Mouse (Mus musculus) limb, embryonic 12.5 days (tissue): Measurements from ENCODE around the gene Baiap2l1. TPM values are rescaled to one million over a fixed set of nuclear protein-coding genes. Genes with fewer than 3 reads are reported as not detected.
A peak's percentile ranks its signal among the peaks of the same experiment; 100 is the strongest.

ENCODE experiments used
- ATAC-seq: fragments of 200-750 bp; cut with Nextera tagmentation; 2 replicates; pipeline ENCODE4 v1.8.0; 2017; ENCODE audit warnings: low read depth, moderate TSS enrichment; ENCODE audit not compliant: insufficient number of reproducible peaks, insufficient read depth, low FRiP score, low TSS enrichment
- H3K27ac ChIP-seq: fragments of 300-500 bp; sonication (generic); 2 replicates; pipeline ENCODE4 v1.5.1; 2016; ENCODE audit warnings: mild to moderate bottlenecking, moderate library complexity
- H3K27me3 ChIP-seq: fragments of 300-500 bp; sonication (generic); 2 replicates; pipeline ENCODE4 v1.6.1; 2016; ENCODE audit warnings: mild to moderate bottlenecking, moderate library complexity
- H3K36me3 ChIP-seq: fragments of 300-500 bp; sonication (generic); 2 replicates; pipeline ENCODE4 v1.6.1; 2016; ENCODE audit warnings: mild to moderate bottlenecking, moderate library complexity
- H3K4me1 ChIP-seq: fragments of 300-500 bp; sonication (generic); replicated peaks from 2 replicates; pipeline ENCODE4 v1.6.1; 2016
- H3K4me2 ChIP-seq: fragments of 300-500 bp; sonication (generic); 2 replicates; pipeline ENCODE4 v1.6.1; 2016; ENCODE audit warnings: mild to moderate bottlenecking, moderate library complexity
- H3K4me3 ChIP-seq: fragments of 300-500 bp; sonication (generic); replicated peaks from 2 replicates; pipeline ENCODE4 v1.5.1; 2016; ENCODE audit warnings: mild to moderate bottlenecking
- H3K9ac ChIP-seq: fragments of 300-500 bp; sonication (generic); replicated peaks from 2 replicates; pipeline ENCODE4 v1.6.1; 2016; ENCODE audit warnings: mild to moderate bottlenecking, moderate library complexity
- H3K9me3 ChIP-seq: fragments of 300-500 bp; sonication (generic); 2 replicates; pipeline ENCODE4 v1.6.1; 2016; ENCODE audit warnings: mild to moderate bottlenecking, moderate library complexity
- WGBS: fragments of 180-500 bp; shearing (Covaris S2); methylation state at CpG from one replicate; pipeline ENCODE4 v1.1.7; 2016; 5-methylcytosine and 5-hydroxymethylcytosine counted together
- polyA plus RNA-seq: library from polyadenylated mRNA; unstranded; fragments of >200 nt; fragmentation: Nextera tagmentation; extraction: Ambion mirVana; gene quantifications from 2 replicates; pipeline ENCODE4 v1.2.1, GENCODE M21; 2016

Baiap2l1 gene
- polyA plus RNA-seq, 1 experiment from 2014 or later: 6.1 TPM

DNA sequence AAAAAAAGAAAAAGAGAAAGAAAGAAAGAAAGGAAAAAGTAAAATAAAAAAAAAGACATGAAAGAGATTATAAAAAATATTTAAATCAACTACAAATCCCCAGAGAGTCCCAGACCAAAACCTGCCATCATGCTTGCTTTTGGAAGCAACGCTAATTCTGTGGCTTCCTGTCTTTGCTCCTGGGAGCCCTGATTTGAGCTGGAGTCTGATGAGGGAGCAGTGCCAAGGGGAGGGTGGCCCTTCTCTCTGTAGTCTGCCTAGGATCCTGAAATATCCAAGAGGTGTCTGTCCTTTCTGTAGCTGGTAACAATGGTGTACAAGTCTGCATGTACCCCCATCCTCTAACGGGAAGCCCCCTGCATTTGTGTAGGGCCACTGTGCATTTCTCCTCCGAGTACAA is 86.8 kb downstream of the Baiap2l1 start:
- Histone ChIP-seq H3K4me2 (no peak overlapping the region), H3K27ac (no peak overlapping the region), H3K4me3 (no peak overlapping the region), H3K9me3 (no peaks in the 10 kb centered on the region), H3K27me3 (no peaks in the 10 kb centered on the region), H3K9ac (no peak overlapping the region), H3K36me3 (peaks cover 43% of the 10 kb centered on the region), H3K4me1 (no peaks in the 10 kb centered on the region)
- 83% methylated on average over 3 of the region's 3 CpGs for WGBS
- ATAC-seq: no peak

DNA sequence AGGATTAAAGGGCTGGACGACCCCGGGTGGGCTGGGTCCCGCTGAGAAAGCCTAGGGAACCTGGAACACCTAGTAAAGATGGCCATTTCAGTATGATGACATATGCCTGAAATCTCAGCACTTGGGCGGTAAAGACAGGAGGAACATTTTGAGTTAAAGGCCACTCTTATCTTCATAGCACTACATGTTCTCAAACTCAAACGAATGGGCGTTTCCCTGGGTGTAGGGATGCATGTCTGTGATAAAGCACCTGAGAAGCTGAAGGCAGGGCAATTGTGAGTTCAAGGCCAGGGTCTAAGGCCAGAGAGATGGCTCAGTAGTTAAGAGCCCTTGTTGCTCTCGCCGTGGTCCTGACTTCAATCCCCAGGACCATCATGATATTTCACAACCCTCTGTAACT is 87.5 kb downstream of the Baiap2l1 start:
- Histone ChIP-seq H3K27me3 (no peaks in the 10 kb centered on the region), H3K9ac (no peak overlapping the region), H3K4me2 (no peak overlapping the region), H3K36me3 (peaks cover 46% of the 10 kb centered on the region), H3K9me3 (no peaks in the 10 kb centered on the region), H3K27ac (no peak overlapping the region), H3K4me3 (no peak overlapping the region), H3K4me1 (no peaks in the 10 kb centered on the region)
- 93% methylated on average over 8 of the region's 8 CpGs for WGBS
- no peak for ATAC-seq

DNA sequence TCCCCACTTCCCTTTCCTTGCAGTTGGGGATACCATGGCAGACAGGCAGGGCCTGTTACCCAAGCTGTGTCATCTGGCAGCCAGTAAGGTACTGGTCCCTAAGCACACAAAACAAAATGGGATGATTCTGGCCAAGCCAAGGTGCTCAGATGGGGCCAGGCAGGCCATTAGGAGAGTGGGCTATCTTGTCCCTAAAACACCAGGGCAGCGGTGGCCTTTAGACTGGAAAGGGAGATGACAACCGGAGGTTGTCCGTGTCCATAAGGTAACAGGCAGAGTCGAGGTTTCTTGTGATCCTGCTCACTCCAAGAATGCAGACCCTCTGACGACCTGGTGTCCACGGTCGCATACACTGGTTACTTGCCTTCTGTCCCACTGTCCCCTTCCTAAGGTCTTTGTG is 88.0 kb downstream of the Baiap2l1 start:
- Histone ChIP-seq H3K27me3 (no peaks in the 10 kb centered on the region), H3K36me3 (peaks cover 49% of the 10 kb centered on the region), H3K9ac (no peak overlapping the region), H3K4me2 (no peak overlapping the region), H3K4me1 (no peaks in the 10 kb centered on the region), H3K9me3 (no peaks in the 10 kb centered on the region), H3K27ac (no peak overlapping the region), H3K4me3 (no peak overlapping the region)
- WGBS: 85% methylated on average over 7 of the region's 7 CpGs
- ATAC-seq: no peak

DNA sequence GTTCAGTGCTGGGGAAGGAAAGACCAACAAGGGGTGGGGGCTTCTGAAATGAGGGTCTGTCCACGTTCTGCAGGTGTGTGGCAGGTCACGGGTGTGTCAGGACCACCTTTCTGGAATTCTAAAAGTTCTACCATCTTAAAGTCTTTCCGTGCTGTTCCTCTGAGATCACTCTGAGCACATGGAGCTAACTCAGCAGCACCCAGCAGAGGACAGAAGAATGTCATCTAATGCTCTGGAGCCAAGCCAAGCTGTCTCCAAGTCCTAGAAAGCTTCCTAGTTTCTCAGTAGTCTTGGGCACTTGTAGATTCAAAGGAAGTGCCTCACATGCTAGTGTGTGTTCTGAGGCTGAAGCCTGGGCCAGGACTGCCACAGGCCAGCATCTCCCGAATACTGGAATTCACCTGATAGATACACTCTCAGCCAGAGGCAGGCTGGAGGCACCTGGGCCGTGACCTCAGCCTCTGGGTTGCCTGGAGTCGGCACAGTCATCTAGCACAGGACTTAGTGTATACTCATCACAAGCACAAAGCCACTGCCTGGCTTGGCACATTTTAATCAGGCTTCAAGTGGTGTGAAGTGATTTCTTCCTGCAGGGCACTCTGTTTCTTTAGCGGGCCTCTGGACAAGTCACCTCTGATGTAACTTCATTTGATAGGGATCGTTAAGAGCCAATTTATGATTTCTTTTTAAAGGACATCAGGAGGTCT is 90.2 kb downstream of the Baiap2l1 start:
- Histone ChIP-seq H3K9me3 (no peaks in the 10 kb centered on the region), H3K4me3 (no peak overlapping the region), H3K4me1 (no peaks in the 10 kb centered on the region; the same call in 1 of the 2 replicates), H3K27me3 (no peaks in the 10 kb centered on the region), H3K36me3 (peaks cover 66% of the 10 kb centered on the region), H3K9ac (no peak overlapping the region), H3K27ac (no peak overlapping the region), H3K4me2 (no peak overlapping the region)
- WGBS: 71% methylated on average over 8 of the region's 8 CpGs
- ATAC-seq: no peak

DNA sequence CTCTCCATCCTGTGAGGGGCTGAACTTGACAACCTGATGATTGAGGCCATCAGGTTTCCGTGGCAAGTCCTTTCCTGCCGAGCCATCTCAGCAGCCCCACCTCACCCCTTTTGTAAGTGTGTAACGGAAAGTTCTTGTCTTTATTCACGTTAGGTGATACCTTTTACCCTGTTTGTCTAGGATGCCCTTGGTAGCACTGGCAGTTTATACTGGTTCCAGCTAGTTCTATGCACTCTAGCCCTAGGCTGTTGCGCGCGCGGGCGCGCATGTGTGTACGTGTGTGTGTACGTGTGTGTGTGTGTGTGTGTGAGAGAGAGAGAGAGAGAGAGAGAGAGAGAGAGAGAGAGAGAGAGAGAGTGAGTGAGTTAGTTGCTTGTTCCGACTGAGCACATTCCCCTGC is 94.4 kb downstream of the Baiap2l1 start:
- ATAC-seq: no peak
- Histone ChIP-seq H3K9me3 (no peaks in the 10 kb centered on the region), H3K27me3 (no peaks in the 10 kb centered on the region), H3K4me2 (no peak overlapping the region), H3K4me1 (peaks cover 20% of the 10 kb centered on the region), H3K4me3 (no peak overlapping the region), H3K27ac (no peak overlapping the region), H3K36me3 (peaks cover 85% of the 10 kb centered on the region), H3K9ac (no peak overlapping the region)
- 90% methylated on average over 13 of the region's 13 CpGs for WGBS

DNA sequence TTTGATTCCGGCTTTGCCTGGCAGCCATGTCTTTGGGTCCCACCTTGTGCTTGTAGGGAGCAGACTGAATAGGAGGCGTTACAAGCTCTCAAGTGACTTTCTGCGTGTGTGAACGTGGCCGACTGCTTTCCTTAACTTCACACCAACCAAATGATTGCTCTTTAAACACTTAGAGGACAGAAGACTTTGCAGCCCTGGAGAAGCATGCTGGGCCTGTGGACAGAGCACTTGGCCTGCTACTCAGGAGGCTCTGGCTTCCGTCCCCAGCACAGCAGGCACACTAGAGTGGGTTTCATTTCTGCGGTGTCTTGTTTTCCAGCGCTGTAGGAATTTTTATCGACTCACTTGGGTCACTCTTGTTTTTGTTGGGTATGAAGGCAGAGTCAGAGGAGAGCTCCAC is 94.8 kb downstream of the Baiap2l1 start:
- Histone ChIP-seq H3K36me3 (peaks cover 85% of the 10 kb centered on the region), H3K27me3 (no peaks in the 10 kb centered on the region), H3K4me3 (no peak overlapping the region), H3K4me2 (no peak overlapping the region), H3K9ac (no peak overlapping the region), H3K27ac (no peak overlapping the region), H3K4me1 (peaks cover 24% of the 10 kb centered on the region), H3K9me3 (no peaks in the 10 kb centered on the region)
- no peak for ATAC-seq
- 77% methylated on average over 9 of the region's 9 CpGs for WGBS

DNA sequence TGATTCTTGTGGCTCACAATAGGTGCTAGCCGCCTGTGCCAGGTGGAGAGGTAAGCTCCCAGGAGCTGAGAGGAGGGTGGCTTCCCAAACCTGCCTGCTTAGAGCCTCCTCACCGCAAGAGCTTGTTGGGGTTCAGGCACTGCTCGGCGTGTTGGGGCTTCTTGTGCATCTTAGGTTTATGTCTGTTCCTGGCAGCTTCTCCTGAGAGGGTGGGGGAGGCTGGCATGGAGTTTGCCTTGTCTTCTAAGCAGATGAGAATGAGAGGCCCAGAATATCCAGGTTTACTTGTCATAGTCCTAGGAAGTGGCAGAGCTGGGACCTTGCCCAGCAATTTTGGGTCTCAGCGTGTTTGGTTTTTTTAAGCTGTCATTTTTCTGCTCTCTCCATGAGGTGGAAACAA is 96.1 kb downstream of the Baiap2l1 start:
- no peak for ATAC-seq
- no peaks in the 10 kb centered on the region for H3K27me3 ChIP-seq
- 91% methylated on average over 5 of the region's 5 CpGs for WGBS
- no peak overlapping the region for H3K4me2 ChIP-seq
- no peaks in the 10 kb centered on the region for H3K9me3 ChIP-seq
- H3K4me1 ChIP-seq: peaks cover 37% of the 10 kb centered on the region
- no peak overlapping the region for H3K27ac ChIP-seq
- H3K9ac ChIP-seq: no peak overlapping the region
- no peak overlapping the region for H3K4me3 ChIP-seq
- H3K36me3 ChIP-seq: peaks cover 76% of the 10 kb centered on the region

DNA sequence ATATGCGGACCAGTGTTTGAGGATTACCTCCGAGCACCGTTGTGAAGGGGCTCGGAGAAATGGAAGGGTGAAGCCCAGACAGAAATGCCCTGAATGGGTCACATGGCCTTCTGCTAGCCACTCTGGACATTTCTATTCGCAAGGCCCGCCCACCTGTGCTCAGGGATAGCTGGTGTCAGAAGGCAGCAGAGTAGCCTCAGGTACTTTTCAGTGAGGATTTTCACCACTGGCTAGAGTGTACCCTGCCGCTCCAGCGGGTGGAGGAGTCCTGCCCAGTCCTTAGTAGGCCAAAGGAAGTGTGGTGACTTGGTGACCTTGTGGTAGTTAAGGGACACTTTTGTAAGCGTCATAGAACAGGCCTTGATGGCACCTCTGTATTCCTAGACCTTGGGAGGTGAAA is 96.6 kb downstream of the Baiap2l1 start:
- no peak overlapping the region for H3K4me3 ChIP-seq
- no peak overlapping the region for H3K4me2 ChIP-seq
- 86% methylated on average over 9 of the region's 9 CpGs for WGBS
- peaks cover 41% of the 10 kb centered on the region for H3K4me1 ChIP-seq
- H3K27me3 ChIP-seq: no peaks in the 10 kb centered on the region
- H3K27ac ChIP-seq: no peak overlapping the region
- H3K9me3 ChIP-seq: no peaks in the 10 kb centered on the region
- no peak overlapping the region for H3K9ac ChIP-seq
- H3K36me3 ChIP-seq: peaks cover 70% of the 10 kb centered on the region
- ATAC-seq: no peak

DNA sequence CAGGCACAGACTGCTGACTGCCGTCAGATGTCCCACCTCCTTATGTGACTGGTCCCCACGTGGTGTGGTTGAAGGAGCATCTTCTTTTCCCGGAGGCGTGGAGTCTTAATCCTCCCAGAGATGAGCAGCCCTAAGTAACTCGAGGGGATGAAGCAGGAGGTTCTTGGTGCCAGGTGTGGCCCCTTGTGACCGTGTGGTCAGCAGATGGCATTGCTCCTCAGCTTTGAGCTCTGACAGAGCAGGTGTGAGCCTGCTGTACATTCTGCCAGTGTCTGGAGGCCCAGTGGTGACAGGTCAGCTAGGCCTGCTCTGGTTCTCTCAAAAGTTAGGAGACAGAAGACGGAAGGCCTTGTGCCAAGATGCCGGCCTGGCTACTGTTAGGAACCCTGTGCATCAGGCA is 97.4 kb downstream of the Baiap2l1 start:
- no peak overlapping the region for H3K4me3 ChIP-seq
- ATAC-seq: no peak
- H3K4me2 ChIP-seq: no peak overlapping the region
- peaks cover 41% of the 10 kb centered on the region for H3K4me1 ChIP-seq
- H3K36me3 ChIP-seq: peaks cover 66% of the 10 kb centered on the region
- 77% methylated on average over 8 of the region's 8 CpGs for WGBS
- H3K9me3 ChIP-seq: no peaks in the 10 kb centered on the region
- H3K27me3 ChIP-seq: no peaks in the 10 kb centered on the region
- H3K9ac ChIP-seq: no peak overlapping the region
- H3K27ac ChIP-seq: no peak overlapping the region

DNA sequence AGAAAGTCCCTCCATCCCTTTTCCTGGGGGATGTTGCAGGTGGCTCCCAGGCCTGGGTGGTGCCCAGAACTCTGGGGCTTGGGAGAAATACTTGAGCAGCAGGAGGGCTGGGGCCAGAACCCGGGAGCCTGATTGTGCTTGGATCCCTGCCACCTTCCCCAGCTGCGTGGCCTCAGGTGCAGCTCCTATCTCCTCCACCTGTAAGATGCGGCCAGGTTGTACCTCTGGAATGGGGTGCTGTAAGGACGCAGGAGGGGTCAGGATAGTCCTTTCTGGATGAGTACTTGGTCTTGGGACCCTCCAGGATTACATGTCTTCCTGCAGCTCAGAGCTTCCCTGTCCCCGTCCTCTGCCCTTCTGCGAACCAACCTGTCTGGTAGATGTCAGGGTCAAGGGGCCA is 98.7 kb downstream of the Baiap2l1 start:
- Histone ChIP-seq H3K4me1 (peaks cover 45% of the 10 kb centered on the region), H3K36me3 (peaks cover 56% of the 10 kb centered on the region), H3K4me2 (peak overlapping the region; percentile 82), H3K9me3 (no peaks in the 10 kb centered on the region), H3K4me3 (no peak overlapping the region), H3K9ac (peak overlapping the region; percentile 47; the same call in 1 of the 2 replicates), H3K27ac (no peak overlapping the region), H3K27me3 (no peaks in the 10 kb centered on the region)
- ATAC-seq: no peak
- 77% methylated on average over 6 of the region's 6 CpGs for WGBS

DNA sequence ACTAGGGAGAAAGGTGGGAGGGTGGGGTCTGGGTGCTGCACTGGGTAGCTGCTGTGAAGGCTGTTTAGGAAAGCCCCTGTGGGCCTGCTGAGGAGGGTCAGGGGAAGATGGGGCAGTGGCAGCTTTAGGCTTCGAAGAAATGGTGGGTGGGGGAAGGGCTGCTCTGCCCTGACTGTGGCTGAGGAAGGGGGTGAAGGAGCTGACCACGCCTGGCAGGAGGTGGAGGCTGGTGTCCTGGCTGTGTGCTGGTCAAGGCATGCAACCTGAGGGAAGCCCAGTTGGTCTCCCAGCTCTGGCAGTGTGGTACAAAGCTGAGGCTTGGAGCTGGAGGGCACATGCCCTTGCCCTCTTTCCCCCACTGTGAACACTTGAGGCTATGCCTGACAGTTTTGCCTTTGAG is 99.2 kb downstream of the Baiap2l1 start:
- H3K36me3 ChIP-seq: peaks cover 53% of the 10 kb centered on the region
- H3K4me3 ChIP-seq: peak overlapping the region; percentile 99
- 39% methylated on average over 2 of the region's 2 CpGs for WGBS
- no peak for ATAC-seq
- no peak overlapping the region for H3K27ac ChIP-seq
- peak overlapping the region; percentile 82 for H3K4me2 ChIP-seq
- peaks cover 46% of the 10 kb centered on the region for H3K4me1 ChIP-seq
- H3K27me3 ChIP-seq: no peaks in the 10 kb centered on the region
- no peaks in the 10 kb centered on the region for H3K9me3 ChIP-seq
- peak overlapping the region; percentile 47 for H3K9ac ChIP-seq

DNA sequence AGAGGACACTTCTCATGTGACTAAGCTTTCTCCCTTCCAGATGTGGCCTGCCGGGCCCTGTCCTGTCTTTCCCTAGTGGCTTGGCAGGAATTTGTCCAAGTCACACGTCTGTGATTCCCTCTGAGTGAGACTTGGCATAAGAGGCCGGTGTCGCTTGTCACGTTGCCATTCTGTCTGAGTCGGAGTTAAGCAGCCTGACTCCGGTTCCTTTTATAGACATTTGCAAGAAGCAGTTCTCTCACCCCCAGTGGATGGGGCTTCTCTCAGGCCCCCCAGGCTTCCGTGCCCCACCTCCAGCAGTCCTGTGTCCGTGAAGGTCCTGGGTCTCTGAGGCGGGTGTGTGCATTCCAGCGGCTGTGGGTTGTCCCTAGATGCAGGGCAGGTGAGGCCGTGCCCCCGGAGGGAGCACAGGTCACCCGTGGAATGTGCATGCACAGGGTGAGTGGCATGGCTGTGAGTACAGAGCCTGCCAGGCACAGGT is 99.7 kb downstream of the Baiap2l1 start:
- peak overlapping the region; percentile 47 for H3K9ac ChIP-seq
- H3K27ac ChIP-seq: no peak overlapping the region; the same call in 1 of the 2 replicates
- H3K4me2 ChIP-seq: peak overlapping the region; percentile 82
- no peak for ATAC-seq
- H3K27me3 ChIP-seq: no peaks in the 10 kb centered on the region
- H3K4me1 ChIP-seq: peaks cover 46% of the 10 kb centered on the region
- peak overlapping the region; percentile 99 for H3K4me3 ChIP-seq
- 37% methylated on average over 14 of the region's 14 CpGs for WGBS
- no peaks in the 10 kb centered on the region for H3K9me3 ChIP-seq
- peaks cover 48% of the 10 kb centered on the region for H3K36me3 ChIP-seq
